Mouse (Mus musculus) bone marrow, adult 2 months (tissue): ENCODE results near the gene Ggps1.

ENCODE experiments used
- CTCF ChIP-seq: fragments of 200-500 bp; IDR thresholded peaks from 2 replicates; pipeline ENCODE4 v1.5.1; 2011; ENCODE audit warnings: low read length, control low read depth; ENCODE audit not compliant: control insufficient read depth, insufficient read depth
- POLR2A ChIP-seq: fragments of 200-500 bp; IDR thresholded peaks from 2 replicates; pipeline ENCODE4 v1.6.1; 2011; ENCODE audit warnings: low read depth, mild to moderate bottlenecking, control low read depth, low read length, borderline replicate concordance; ENCODE audit not compliant: control insufficient read depth

DNA sequence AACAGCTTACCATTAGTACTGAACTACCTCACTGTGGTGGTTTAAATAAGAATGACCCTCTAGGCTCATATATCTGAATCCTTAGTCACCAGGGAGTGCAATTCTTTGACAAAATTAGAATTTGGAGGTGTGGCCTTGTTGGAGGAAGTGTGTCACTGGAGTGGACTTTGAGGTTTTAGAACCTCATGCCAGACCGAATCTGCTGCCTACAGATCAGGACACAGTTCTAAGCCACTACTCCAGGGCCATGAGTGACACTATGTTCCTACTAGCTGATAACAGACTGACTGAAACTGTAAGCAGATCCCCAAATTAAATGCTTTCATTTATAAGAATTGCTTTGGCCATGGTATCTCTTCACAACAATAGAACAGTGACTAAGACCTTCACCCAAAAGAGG is 13.4 kb downstream of the Ggps1 start:
- TF ChIP-seq POLR2A (no peak), CTCF (no peak)
